Mouse (Mus musculus): Measurements from ENCODE around the gene Tmprss6.

- TF ChIP-seq POLR2A (IDR thresholded peaks at IDR 0.05; ENCODE audit: borderline replicate concordance, control insufficient read depth, low read depth, low read length) (no peak), CTCF (IDR thresholded peaks at IDR 0.05; ENCODE audit: control insufficient read depth, insufficient read depth, low read length) (no peak)
Measured at GRCm38 (mm10) chr15:78425230-78425629, 43.2 kb downstream of the Tmprss6 start.
